Mouse (Mus musculus): ENCODE results near the gene Brdt. TPM values are rescaled to one million over a fixed set of nuclear protein-coding genes. Genes with fewer than 3 reads are reported as not detected.

Gene Brdt
- polyA plus RNA-seq, 1 experiment from 2014 or later = 2.2 TPM

- Histone ChIP-seq H3K4me1 (ENCODE audit: control insufficient read depth, insufficient read depth, low read length) (peaks cover 4% of the 10 kb centered on the region; the same call in 1 of the 2 replicates), H3K27me3 (ENCODE audit: control insufficient read depth, insufficient read depth, low read length) (no peaks in the 10 kb centered on the region), H3K4me3 (replicated peaks; ENCODE audit: low read length) (peak overlapping the region; percentile 73; the same call in 1 of the 2 replicates), H3K27ac (ENCODE audit: low read length) (peak overlapping the region; percentile 10; the same call in 1 of the 2 replicates), H3K36me3 (ENCODE audit: control insufficient read depth, insufficient read depth, low read length) (no peaks in the 10 kb centered on the region), H3K4me2 (ENCODE audit: low read depth, low read length) (peak overlapping the region; percentile 65; the same call in 1 of the 2 replicates), H3K9me3 (replicated peaks; ENCODE audit: control insufficient read depth, low read length) (no peaks in the 10 kb centered on the region), H3K9ac (ENCODE audit: low read length) (no peak overlapping the region)
- WGBS = 33% methylated on average over 8 of the region's 8 CpGs
- ATAC-seq (ENCODE audit: insufficient read depth, low FRiP score) = no peak
These were observed 41.0 kb upstream of the Brdt start for GRCm38 (mm10) chr5:107289986-107290385.

GRCm38 (mm10) chr5:107294041-107294440 is 36.9 kb upstream of the Brdt start:
- Histone ChIP-seq H3K9ac (ENCODE audit: low read length) (no peak overlapping the region), H3K27me3 (ENCODE audit: control insufficient read depth, insufficient read depth, low read length) (no peaks in the 10 kb centered on the region), H3K4me3 (replicated peaks; ENCODE audit: low read length) (no peak overlapping the region), H3K4me2 (ENCODE audit: low read depth, low read length) (no peak overlapping the region), H3K36me3 (ENCODE audit: control insufficient read depth, insufficient read depth, low read length) (no peaks in the 10 kb centered on the region), H3K27ac (ENCODE audit: low read length) (no peak overlapping the region), H3K4me1 (ENCODE audit: control insufficient read depth, insufficient read depth, low read length) (peaks cover 20% of the 10 kb centered on the region), H3K9me3 (replicated peaks; ENCODE audit: control insufficient read depth, low read length) (no peaks in the 10 kb centered on the region)
- ATAC-seq (ENCODE audit: insufficient read depth, low FRiP score) = no peak
- WGBS = 84% methylated on average over 4 of the region's 4 CpGs

- H3K9ac ChIP-seq (ENCODE audit: low read length) = no peak overlapping the region
- ATAC-seq (ENCODE audit: insufficient read depth, low FRiP score) = no peak
- H3K4me1 ChIP-seq (ENCODE audit: control insufficient read depth, insufficient read depth, low read length) = peaks cover 17% of the 10 kb centered on the region
- no peak overlapping the region for H3K4me2 ChIP-seq (ENCODE audit: low read depth, low read length)
- H3K4me3 ChIP-seq (replicated peaks; ENCODE audit: low read length) = no peak overlapping the region
- 39% methylated on average over 8 of the region's 8 CpGs for WGBS
- H3K27me3 ChIP-seq (ENCODE audit: control insufficient read depth, insufficient read depth, low read length) = no peaks in the 10 kb centered on the region
- H3K27ac ChIP-seq (ENCODE audit: low read length) = peak overlapping the region; percentile 43; the same call in 1 of the 2 replicates
- H3K36me3 ChIP-seq (ENCODE audit: control insufficient read depth, insufficient read depth, low read length) = no peaks in the 10 kb centered on the region
- H3K9me3 ChIP-seq (replicated peaks; ENCODE audit: control insufficient read depth, low read length) = no peaks in the 10 kb centered on the region
These were observed 35.7 kb upstream of the Brdt start for GRCm38 (mm10) chr5:107295061-107295816.

- ATAC-seq (ENCODE audit: insufficient read depth, low FRiP score) = peak; percentile 25; the same call in 1 of the 2 replicates
- H3K27me3 ChIP-seq (ENCODE audit: control insufficient read depth, insufficient read depth, low read length) = no peaks in the 10 kb centered on the region
- no peak overlapping the region; the same call in 1 of the 2 replicates for H3K4me3 ChIP-seq (replicated peaks; ENCODE audit: low read length)
- H3K4me2 ChIP-seq (ENCODE audit: low read depth, low read length) = peak overlapping the region; percentile 36
- H3K36me3 ChIP-seq (ENCODE audit: control insufficient read depth, insufficient read depth, low read length) = no peaks in the 10 kb centered on the region
- peak overlapping the region; percentile 52 for H3K9ac ChIP-seq (ENCODE audit: low read length)
- H3K4me1 ChIP-seq (ENCODE audit: control insufficient read depth, insufficient read depth, low read length) = peaks cover 16% of the 10 kb centered on the region
- no peaks in the 10 kb centered on the region for H3K9me3 ChIP-seq (replicated peaks; ENCODE audit: control insufficient read depth, low read length)
- 59% methylated on average over 16 of the region's 16 CpGs for WGBS
- H3K27ac ChIP-seq (ENCODE audit: low read length) = peak overlapping the region; percentile 86
These were observed 35.0 kb upstream of the Brdt start for GRCm38 (mm10) chr5:107295817-107296511.

GRCm38 (mm10) chr5:107296512-107297322 is 34.2 kb upstream of the Brdt start:
- Histone ChIP-seq H3K9ac (ENCODE audit: low read length) (peak overlapping the region; percentile 52), H3K4me1 (ENCODE audit: control insufficient read depth, insufficient read depth, low read length) (peaks cover 16% of the 10 kb centered on the region), H3K27ac (ENCODE audit: low read length) (peak overlapping the region; percentile 86), H3K4me3 (replicated peaks; ENCODE audit: low read length) (no peak overlapping the region; the same call in 1 of the 2 replicates), H3K36me3 (ENCODE audit: control insufficient read depth, insufficient read depth, low read length) (no peaks in the 10 kb centered on the region), H3K27me3 (ENCODE audit: control insufficient read depth, insufficient read depth, low read length) (no peaks in the 10 kb centered on the region), H3K4me2 (ENCODE audit: low read depth, low read length) (peak overlapping the region; percentile 36), H3K9me3 (replicated peaks; ENCODE audit: control insufficient read depth, low read length) (no peaks in the 10 kb centered on the region)
- ATAC-seq (ENCODE audit: insufficient read depth, low FRiP score) = peak; percentile 57; the same call in 1 of the 2 replicates
- WGBS = 39% methylated on average over 9 of the region's 9 CpGs

- 70% methylated on average over 11 of the region's 11 CpGs for WGBS
- no peak for ATAC-seq (ENCODE audit: insufficient read depth, low FRiP score)
- Histone ChIP-seq H3K4me1 (ENCODE audit: control insufficient read depth, insufficient read depth, low read length) (peaks cover 24% of the 10 kb centered on the region), H3K36me3 (ENCODE audit: control insufficient read depth, insufficient read depth, low read length) (no peaks in the 10 kb centered on the region), H3K4me2 (ENCODE audit: low read depth, low read length) (no peak overlapping the region), H3K9ac (ENCODE audit: low read length) (no peak overlapping the region), H3K27me3 (ENCODE audit: control insufficient read depth, insufficient read depth, low read length) (no peaks in the 10 kb centered on the region), H3K4me3 (replicated peaks; ENCODE audit: low read length) (no peak overlapping the region), H3K27ac (ENCODE audit: low read length) (no peak overlapping the region), H3K9me3 (replicated peaks; ENCODE audit: control insufficient read depth, low read length) (no peaks in the 10 kb centered on the region)
These were observed 32.1 kb upstream of the Brdt start for GRCm38 (mm10) chr5:107298854-107299253.

GRCm38 (mm10) chr5:107303350-107303861 is 27.6 kb upstream of the Brdt start:
- ATAC-seq (ENCODE audit: insufficient read depth, low FRiP score) = no peak
- 46% methylated on average over 11 of the region's 11 CpGs for WGBS
- Histone ChIP-seq H3K36me3 (ENCODE audit: control insufficient read depth, insufficient read depth, low read length) (no peaks in the 10 kb centered on the region), H3K27ac (ENCODE audit: low read length) (no peak overlapping the region), H3K9me3 (replicated peaks; ENCODE audit: control insufficient read depth, low read length) (no peaks in the 10 kb centered on the region), H3K4me1 (ENCODE audit: control insufficient read depth, insufficient read depth, low read length) (peaks cover 8% of the 10 kb centered on the region; the same call in 1 of the 2 replicates), H3K4me3 (replicated peaks; ENCODE audit: low read length) (no peak overlapping the region), H3K27me3 (ENCODE audit: control insufficient read depth, insufficient read depth, low read length) (no peaks in the 10 kb centered on the region), H3K4me2 (ENCODE audit: low read depth, low read length) (peak overlapping the region; percentile 20), H3K9ac (ENCODE audit: low read length) (no peak overlapping the region)

GRCm38 (mm10) chr5:107304117-107304825 is 26.7 kb upstream of the Brdt start:
- Histone ChIP-seq H3K36me3 (ENCODE audit: control insufficient read depth, insufficient read depth, low read length) (no peaks in the 10 kb centered on the region), H3K27ac (ENCODE audit: low read length) (no peak overlapping the region), H3K9me3 (replicated peaks; ENCODE audit: control insufficient read depth, low read length) (no peaks in the 10 kb centered on the region), H3K4me2 (ENCODE audit: low read depth, low read length) (no peak overlapping the region), H3K4me1 (ENCODE audit: control insufficient read depth, insufficient read depth, low read length) (peaks cover 8% of the 10 kb centered on the region; the same call in 1 of the 2 replicates), H3K4me3 (replicated peaks; ENCODE audit: low read length) (no peak overlapping the region), H3K27me3 (ENCODE audit: control insufficient read depth, insufficient read depth, low read length) (no peaks in the 10 kb centered on the region), H3K9ac (ENCODE audit: low read length) (no peak overlapping the region)
- no peak for ATAC-seq (ENCODE audit: insufficient read depth, low FRiP score)
- 43% methylated on average over 13 of the region's 13 CpGs for WGBS

All from stomach, embryonic 16.5 days (tissue).